Mouse (Mus musculus) adrenal gland, postnatal 14 days (tissue): ENCODE measurements at regions not wholly inside any gene's neighbourhood (a gene's known extent, or its start where the extent isn't known, plus 50 kb on each side); places are given as distances from the start of the nearest gene placed in this dataset.

Experiments used
- DNase-seq: peaks from one replicate; pipeline ENCODE4 v3.0.0; 2021; ENCODE audit warnings: mixed read lengths

DNA sequence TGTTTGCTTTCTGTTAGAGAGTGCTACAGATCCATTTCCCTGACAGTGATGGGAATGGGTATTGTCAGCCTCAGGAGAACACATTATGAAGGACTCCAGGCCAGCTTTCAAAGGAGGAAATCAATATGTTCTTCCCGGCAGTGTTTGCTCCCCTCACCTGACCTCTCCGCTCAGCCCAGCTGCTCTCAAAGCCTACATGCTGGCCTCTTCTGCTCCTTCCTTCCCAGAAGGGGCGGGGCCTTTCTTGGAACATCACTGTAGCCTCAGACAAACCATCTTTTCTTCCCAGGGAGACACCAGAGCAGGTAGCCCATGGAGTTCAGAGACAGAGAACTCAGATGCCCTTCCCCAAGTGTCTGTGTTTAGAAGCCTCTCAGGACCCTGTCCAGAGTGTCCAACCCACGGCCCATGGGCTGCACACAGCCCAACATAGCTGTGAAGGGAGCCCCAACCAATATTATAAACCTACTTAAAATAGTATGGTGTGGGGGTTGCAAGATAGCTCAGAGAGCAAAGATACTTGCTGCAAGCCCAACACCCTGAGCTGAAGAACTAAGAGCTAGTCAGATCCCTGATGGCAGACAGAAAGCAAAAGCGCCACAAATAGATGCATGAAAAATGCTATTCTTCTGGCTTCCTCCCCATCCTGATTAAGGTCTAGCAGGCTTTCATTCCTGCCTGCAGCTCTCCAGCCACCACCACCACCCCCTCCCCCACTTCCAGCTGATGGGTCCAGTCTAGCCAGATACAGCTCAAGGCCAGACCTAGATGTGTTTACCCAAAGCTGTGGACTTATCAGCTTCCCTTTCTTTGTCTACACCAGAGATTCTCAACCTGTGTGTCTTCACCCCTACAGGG lies 141.8 kb upstream of the Hs6st1 start:
- DNase-seq = peak; percentile 48

DNA sequence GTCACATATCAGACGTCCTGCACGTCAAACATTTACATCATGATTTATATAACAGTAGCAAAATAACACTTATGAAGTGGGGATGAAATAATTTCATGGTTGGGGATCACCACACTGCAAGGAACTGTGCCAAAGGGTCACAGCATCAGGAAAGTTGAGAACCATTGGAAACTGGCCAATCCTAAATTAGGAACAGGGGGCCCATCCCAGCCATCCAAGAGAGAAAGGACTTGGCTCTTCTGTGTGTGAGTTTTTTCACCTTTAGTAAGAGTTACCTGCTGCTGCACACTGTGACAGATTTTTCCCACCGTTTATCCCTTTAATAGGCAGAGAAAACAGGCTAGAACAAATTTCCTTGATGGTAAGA lies 141.2 kb upstream of the Hs6st1 start:
- no peak for DNase-seq

DNA sequence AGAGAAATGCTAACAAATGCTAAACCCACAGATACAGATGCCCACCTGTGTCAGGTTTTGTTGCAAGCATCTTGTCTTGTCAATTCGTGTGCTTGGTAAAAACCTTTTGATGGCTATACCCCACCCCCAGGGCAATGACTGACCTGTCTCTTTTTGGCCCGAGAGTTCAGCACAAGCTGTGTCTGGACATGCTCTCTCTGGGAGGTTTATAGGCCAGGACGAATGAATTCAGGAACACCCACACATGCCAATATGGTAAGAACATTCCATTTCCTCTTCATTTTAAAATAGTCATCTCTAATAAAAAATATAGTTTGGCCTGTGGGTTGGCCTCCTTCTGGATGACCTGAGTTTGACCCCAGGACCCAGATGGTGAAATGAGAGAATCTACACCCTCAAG lies 137.8 kb upstream of the Hs6st1 start:
- no peak for DNase-seq

DNA sequence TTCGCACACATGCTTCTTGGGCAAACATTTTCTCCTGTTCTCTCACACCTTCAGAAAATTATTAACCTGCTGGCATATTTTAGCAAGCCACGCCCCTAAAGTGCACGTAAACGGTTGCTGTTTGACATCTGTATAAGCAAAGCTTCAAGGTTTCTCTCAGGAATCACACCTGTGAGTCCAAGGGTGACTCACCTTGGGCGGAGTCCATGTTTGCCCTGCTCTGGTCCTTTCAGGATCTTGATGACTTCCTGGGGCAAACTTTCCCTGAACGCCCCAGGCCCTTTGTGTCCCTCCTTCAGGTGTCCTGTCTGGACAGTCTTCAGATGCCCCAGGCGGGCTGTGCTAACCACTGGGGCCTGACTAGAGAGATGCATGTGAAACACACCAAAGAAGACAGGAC lies 137.1 kb upstream of the Hs6st1 start:
- no peak for DNase-seq

DNA sequence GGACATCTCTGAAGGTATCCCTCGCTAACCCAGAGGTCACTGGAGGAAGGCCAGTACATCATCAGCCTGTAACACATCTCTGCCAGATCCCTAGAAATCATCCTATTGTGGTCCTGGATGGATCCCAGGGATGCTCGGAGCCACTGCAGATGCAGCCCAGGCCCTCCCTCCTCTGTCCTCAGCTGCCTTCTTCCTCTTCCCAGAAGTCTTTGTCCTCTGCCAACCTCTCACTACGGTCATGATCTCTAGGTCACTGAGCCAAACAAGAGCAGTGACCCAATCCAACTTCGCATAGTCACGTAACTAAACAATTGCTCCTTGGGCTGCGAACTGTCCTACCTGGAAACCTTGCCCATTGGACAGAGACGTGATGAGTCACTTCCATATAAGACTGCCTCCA lies 134.7 kb upstream of the Hs6st1 start:
- no peak for DNase-seq

DNA sequence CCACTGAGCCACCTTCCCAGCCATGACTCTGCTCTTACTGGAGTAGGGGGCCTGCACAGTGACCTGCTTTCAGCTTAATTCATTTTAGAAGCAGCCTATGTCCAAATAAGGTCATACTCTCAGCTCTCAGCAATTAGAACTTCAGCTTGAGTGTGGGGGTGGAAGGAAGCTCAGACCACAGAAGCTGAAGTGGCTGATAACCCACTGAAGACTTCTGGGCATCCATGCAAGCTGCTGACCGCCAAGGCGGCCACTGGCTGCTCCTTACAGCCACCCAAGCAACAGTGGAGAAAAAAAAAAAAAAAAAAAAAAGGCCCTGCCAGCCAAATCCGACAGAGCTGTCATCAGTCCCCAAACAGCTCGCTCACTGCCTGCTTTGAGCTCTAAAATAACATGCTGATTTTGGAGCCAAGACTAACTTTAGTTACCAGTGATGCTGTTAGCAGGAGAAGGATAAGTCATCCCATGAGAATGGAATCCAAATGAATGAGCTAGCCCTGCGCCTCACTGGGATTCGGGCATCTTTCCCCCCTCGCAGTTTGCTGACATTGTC lies 133.0 kb upstream of the Hs6st1 start:
- DNase-seq = no peak

DNA sequence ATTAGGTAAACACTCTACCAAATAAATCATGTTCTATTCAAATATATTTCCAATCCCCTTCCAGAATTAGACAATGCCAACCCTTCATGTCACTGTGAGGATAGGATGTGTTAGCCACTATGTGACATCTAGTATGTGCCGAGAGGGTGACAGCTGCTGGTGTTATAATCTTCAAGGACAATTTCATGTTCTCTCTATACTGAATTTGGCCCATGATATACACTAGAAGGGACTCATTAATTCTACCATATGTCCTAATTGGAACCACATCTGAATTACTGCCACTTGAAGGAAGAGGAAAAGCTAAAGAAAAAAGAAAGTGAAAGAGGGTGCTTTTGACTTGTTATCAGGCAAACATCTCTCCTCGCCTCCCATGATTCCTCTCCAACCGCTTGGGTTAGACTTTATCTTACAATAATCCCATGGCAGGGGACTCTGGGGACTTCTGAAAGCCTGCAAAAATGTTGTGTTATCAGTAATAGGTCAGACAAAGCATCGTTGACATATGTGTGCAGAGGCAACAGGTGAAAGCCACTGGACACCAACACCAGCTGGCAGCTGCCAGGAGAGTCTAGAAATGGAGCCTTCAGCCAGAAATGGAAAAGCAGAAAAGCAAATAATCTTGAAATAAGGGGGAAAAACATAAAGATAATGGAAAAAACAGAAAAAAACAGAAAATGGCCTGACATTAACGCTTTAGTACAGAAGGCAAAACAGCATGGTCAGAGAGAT lies 131.7 kb upstream of the Hs6st1 start:
- no peak for DNase-seq

DNA sequence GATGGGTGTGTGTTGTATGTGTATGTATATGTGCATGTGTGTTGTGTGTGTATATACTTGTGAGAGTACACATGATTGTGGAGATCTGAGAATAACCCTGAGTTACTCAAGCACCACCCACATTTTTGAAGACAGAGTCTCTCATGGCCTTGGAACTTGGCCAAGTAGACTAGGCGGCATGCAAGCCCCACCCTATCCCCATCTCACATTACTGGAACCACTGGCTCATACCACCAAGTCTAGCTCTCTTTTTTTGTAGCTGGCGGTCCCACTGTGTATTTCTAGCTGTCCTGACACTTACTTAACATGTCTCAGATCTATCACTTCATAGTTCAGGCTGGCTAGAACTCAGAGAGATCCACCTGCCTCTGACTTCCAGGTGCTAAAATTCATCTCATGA lies 128.0 kb upstream of the Hs6st1 start:
- peak; percentile 27 for DNase-seq

DNA sequence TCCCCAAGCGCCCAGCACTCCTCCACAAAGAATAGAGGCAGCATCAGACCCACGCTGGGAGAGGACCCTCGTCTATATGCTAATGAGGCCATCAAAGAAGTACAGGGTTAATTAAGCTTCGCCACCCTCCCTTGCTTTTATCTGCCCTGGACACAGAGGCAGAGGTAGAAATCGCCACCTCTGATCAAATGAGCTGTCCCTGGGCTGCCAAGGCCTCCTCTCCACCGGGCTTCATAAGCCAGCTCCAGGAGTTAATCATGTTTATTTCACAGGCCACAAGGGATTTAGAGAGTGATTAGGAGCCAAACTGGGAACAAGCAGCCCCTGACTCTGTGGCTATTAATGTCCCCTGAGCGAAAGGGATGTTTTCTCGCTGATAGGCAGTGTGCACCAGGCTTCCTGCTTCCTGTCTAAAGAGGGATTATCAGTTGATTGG lies 126.5 kb upstream of the Hs6st1 start:
- no peak for DNase-seq

DNA sequence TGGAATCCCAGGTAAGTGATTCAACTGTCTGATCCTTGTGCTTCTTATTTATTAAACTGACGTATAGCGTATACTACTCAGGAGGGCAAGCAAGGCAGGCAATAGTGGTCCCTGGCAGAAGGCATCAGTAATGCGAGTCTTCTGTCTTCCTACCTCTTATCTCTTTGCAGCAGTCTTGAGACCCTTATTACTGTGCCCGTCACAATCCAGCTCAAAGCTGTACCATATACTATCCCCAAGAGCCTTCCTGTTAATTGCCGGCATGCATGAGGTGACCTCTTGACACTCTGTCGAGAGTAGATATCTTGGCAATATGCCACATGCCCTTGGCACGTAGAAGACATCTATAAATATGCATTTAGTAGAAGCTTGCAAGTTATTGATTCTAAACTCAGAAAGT lies 126.0 kb upstream of the Hs6st1 start:
- no peak for DNase-seq

DNA sequence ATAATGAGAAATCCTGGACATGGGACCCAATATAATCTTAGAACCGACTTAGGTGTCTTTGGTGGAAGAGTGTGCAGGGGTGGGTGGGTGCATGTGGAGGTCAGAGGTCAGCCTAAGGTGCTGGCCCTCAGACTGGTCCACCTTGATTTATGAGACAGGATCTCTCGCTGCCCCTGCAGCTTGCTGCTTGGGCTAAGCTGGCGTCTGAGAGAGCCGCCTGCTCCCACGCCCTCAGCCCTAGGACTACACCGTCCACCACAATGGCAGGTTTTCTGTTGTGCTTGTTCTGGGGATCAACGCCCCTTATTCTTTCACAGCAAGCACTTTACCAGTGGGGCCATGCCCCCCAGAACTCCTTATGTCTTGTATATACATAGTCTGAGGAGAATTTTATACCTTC lies 124.4 kb upstream of the Hs6st1 start:
- no peak for DNase-seq

DNA sequence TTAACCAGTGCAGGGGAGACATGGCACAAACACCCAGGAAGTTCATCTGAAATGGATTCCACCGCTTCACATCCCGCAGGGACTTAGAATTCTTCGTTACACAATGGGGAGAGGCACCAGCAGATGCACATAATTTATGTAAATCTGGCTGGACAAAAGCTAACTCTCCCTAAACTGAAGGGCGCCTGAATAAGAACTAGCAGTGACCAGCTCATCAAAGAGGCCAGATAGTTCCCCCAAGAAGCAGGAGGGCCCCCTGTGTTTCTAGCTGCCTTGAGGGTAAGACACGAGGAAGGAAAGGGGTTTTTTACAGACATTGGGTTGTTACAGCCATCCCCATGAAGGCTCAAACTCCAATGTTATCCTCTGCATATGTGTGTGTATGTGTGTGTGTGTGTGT lies 123.8 kb upstream of the Hs6st1 start:
- DNase-seq = no peak

DNA sequence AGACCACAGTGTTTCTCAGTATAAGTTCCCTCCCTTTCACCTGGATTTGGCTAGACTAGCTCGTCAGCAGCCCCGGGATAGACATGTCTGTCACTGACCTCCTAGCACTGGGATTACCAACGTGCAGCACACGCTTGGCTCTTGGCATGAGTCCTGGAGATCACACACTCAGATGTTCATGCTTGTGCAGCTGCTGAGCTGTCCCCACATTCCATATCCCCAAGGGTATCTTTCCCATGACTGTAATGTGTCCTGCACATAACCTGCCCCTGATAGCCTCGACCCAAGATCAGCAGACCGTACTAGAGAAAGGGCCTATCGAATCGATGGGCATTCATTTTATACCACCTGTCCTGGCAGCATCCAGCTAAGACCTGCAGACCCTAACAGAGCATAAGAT lies 123.4 kb upstream of the Hs6st1 start:
- no peak for DNase-seq

DNA sequence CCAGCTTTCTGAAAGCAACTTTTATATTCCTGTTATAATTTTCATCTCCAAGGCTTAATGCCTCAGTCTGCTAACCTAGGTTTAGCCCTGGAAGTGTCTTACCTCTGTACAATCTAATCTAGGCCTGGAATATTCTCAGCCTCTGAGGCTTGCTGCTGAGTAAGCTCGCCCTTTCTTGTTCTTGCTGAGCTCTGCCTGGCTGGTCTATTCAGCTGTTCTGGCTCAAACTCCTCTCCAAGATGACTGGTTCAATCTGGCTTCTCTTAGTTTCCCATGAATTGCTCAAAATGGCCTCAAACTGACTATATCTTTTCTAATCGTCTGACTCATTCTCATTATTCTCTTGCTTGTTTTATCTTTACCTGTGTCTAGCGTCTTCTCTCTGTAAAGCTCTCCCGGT lies 122.6 kb upstream of the Hs6st1 start:
- no peak for DNase-seq

DNA sequence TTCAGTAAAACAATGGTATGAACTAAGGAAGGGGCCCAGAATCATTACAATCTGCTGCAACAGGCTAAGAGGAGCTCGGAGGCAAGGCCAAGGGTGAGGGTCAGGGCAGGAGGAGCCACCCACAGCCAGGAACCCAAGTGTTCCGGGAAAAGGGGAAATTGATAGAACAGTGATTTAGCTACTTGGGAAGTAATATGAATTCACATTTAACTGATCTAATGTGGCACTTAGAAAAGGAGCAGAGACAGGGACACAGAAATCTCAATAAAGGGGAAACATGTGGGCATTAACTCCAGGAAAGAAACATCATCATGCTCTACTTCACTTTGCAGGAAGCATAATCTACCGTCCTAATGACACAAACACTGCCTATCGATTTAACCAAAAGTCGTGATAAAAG lies 120.1 kb upstream of the Hs6st1 start:
- DNase-seq = no peak

DNA sequence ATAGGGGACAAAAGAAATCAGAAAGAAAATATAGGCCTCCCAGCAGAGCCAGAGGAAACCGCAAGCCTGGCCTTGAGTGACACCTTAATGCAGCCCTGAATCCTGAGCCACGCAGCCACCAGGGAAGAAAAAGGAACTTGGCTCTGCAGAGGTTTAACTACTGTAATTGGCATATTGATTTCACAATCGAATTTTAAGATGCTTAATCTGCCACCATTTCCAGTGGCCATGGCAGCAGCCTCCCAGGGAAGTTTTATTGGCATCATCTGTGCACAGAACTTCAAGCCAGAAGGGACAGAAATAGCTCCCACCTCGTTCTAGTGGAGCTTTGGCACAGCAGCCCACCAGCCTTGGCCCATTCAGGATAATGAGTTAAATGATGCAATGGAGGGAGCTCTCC lies 117.1 kb upstream of the Hs6st1 start:
- DNase-seq = no peak

DNA sequence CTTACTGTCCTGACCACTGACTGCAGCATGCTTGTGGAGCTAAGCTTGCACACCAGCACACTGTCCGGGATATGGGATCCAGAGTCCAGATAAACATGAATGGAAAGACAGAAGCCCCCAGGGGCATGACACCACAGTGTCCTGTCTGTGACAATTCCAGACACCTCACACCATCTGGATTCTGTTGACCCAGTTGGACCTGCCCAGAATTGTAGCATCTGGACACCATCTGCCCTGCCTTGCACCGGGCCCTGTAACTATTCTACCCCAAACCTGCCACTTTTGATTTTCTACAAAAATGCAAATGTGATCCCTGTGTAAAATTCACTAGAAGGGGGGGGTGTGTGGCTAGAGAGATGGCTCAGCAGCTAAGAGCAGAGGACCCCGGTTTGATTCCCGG lies 114.5 kb upstream of the Hs6st1 start:
- no peak for DNase-seq

DNA sequence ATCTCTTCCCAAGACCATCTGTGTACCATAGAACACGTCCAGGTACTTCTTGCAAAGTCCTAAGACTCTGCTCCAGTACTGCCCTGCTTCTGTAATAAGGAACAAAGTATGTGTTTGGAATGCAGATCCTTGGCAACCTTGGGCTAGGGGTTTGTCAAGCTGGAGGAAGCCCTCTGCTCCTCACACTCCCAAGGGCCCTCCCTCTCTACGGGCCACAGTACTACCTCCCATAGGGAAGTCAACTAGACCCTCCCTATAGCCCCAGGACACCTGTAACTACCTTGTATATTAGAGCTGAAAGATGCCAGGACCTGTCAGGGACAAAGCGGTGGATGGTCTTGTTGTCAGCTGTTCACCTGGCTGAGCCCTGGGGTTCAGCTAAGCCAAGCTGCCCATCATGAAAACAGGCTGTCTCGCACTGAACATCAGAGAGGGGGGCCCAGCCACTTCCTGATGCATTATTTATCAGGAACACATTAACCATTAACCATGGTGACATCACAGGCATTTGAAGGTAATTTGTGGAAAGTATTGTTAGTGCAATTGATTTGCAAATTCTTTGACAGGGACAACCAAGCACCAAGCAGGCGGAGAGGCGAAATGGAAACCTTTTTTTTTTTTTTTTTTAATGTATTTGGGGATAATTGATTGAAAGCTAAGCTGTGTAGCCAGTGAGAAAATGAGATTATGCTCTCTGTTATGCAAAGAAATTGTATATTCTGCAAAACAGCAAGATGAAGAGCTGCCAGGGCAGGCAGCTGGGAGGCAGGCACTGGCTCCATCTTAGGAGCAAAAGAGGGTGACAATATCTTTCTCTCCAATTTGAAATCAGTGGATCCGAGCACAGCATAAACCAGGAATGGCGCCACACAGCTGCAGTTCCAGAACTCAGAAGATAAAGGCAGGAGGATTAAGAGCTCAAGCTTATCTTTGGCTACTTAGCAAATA lies 110.5 kb upstream of the Hs6st1 start:
- no peak for DNase-seq

DNA sequence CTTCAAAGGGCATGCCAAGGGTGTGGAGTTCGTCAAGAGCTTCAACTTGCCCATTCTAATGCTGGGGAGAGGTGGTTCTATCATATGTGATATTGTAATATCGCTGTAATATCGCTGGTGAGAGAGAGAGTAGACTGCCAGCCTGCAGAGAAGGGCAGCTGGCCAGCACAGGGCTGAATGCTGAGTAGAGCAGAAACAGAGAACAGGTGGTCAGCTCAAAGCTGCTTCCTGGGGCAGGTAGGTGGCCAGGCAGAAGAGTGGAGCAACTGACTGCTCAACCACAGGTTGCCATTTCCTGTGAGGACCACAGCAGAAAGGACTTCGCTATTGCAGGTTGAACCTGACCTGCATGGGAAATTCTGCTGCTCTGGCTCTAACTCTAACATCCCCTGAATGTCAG lies 108.5 kb upstream of the Hs6st1 start:
- no peak for DNase-seq

DNA sequence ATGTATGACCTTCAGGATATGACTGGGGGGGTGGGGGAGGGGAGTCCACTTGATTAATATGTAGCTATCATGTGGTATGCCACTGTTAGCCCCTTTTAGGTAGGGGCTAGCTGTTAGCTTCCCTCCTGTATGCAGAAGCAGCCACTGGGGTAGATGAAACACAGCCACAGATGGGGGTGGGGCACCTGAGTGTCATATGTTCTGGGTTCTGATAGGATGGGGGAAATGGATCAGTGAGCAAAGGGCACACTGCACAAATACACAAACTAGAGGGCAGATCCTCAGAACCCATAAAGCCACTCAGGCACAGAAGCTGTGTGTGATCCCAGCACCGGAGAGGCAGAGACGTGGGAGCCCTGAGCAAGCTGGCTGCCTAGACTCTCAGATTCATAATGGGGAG lies 107.4 kb upstream of the Hs6st1 start:
- DNase-seq = no peak

DNA sequence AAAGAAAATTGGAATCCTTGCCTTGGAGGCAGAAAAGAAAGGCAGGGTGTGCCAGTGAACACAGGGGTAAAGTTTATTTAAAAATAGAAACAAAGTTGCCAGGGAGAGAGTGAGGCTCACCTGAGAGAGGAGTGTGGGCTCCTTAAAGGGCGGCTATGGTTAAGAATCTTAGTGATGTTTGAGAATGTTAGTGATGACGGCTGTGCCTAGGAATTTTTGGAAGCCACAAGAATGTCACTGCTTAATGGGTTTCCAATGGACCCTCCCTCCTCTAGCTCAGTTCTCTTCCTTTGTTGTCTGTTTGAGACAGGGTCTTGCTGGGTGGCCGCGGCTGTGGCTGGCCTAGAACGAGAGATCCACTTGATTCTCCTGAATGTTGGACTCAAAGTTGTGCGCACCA lies 106.3 kb upstream of the Hs6st1 start:
- DNase-seq = no peak

DNA sequence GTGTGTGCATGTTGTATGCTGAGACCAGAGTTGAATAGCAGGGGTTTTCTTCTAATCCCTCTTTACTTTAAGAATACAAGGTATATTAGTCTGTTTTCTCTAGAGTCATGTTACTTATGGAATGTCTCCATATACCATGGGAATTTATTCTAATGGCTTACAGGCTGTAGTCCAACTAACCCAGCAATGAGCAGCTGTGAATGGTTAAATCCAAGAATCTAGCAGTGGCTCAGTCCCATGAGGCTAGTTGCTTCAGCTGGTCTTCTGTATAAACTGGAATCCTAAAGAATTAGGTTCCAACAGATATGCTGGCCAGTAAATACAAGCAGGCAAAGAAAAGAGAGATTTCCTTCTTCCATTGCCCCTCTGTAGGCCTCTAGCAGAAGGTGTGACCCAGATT lies 99.7 kb upstream of the Hs6st1 start:
- DNase-seq = no peak
